Mouse (Mus musculus): ENCODE measurements around the gene Noxred1.
"Not testable (repeated sequence)": the region's sequence is repeated elsewhere in the genome, so short reads cannot be mapped to it uniquely, and the experiment has no call there.

The Noxred1 gene

DNA sequence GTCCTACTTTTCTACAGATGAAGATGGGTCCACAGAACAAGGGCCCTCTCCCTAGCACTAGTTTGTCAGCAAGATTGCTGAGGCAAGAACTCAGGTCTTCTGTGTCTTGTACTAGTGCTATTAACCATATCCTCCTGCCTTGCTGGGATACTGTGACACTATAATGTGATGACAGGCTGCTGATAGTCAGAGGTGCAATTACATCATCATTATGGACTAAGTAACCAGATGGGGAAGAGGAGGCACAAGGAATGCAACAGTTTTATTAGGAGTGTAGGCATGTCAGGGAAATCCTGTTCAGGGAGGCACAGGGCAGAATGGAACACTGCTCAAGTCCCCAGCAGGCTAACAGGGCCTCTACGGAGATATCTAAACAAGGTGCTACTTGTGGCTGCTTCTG lies at the start of gene Noxred1:
Gene Noxred1 (minus strand): TSS at position 101 of the 400 bp plus-strand sequence.
- no peak for DNase-seq (ENCODE audit: low read depth, low spot score)

DNA sequence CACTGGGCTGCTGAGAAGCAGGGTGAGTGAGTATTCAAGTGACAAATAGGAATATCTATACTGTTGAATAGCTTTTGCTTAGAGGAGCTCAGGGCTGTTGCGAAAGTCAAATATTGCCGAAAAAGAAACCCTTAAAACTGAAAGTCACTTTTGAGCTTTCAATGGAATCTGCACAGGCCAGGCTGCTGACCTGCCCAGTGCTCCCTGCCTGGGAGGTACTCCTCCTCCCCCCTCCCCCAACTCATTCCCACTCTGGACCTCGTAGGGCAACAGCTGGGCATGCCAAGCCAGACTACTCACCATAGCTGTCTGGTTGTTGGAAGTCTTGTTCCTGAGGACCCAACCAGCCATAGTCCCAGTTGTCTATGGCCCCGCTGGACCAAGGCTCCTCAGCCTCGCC lies 46.2 kb upstream of the Noxred1 start:
- DNase-seq (ENCODE audit: low read depth, low spot score): no peak

DNA sequence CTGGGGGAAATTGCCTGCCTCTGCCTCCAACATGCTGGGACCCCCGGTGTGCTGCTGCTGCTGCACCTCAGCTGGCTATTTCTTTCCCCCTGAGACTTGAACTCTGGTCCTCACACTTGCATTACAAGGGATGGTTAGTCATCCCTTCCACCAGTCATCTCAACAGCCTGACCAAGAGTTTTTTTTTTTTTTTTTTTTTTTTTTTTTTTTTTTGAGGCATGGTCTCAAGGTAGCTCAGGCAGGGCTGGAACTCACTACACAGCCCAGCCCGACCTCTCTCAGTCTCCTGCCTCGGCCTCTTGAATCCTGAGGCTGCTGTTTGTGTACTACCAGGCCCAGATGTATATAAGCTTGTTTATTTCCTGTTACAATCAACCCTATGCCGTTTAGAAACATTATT lies 45.7 kb upstream of the Noxred1 start:
- DNase-seq (ENCODE audit: low read depth, low spot score): no peak

DNA sequence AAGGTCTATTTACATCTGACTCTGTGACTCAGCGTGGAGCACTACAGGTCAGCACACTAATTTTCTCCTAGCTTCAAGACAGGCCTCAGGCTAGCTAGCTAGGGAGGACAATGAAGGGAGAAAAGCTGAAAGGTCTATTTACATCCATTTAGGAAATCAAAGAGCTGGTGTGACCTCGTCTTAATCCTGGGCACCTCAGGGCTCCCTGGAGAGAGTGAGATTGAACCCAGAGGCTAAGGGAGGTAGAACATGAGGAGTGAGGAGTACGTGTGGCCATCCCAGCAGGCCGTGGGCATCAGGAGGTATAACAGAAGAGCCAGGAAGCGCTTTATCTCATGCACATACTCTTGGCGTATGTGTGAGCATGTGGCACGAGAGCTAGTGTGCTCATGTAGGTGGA lies 45.2 kb upstream of the Noxred1 start:
- DNase-seq (ENCODE audit: low read depth, low spot score): no peak

DNA sequence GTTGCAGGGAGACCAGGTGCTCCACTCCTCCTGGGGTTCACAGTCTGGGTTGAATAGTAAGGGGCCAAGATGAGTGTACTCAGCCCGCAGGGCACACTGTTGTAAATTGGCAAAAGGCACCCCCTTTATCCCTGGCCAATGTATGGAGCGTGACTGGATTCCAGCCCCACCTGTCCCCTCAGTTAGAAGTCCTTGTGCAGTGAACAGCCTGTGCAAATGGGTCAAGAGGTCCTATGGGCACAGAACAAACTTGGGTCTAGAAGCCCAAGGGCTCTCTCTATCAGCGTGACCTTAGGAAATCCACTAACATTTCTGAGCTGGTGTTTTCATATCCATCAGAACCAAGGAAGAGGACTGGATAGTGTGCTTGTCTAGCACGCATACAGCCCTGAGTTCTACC lies 44.2 kb upstream of the Noxred1 start:
- DNase-seq (ENCODE audit: low read depth, low spot score): no peak

DNA sequence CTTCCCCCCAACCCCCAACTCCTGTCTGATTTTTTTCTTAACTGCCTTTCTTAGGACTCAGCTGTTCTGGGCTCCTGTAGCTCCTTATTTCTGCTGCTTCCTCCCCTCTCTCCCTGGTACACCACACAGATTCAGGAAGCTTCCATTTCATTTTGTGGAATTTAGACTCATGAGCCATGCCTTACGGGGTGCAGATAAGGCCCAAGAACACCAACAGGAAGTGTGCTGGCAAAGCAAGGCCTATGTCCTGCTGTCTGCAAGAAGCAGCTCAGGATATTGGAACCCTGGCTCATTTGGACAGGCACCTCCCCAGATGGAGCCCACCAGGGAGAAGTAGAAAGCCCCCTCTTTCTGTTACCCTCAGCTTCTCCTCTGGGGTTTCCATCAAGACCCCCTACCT lies 43.2 kb upstream of the Noxred1 start:
- no peak for DNase-seq (ENCODE audit: low read depth, low spot score)

DNA sequence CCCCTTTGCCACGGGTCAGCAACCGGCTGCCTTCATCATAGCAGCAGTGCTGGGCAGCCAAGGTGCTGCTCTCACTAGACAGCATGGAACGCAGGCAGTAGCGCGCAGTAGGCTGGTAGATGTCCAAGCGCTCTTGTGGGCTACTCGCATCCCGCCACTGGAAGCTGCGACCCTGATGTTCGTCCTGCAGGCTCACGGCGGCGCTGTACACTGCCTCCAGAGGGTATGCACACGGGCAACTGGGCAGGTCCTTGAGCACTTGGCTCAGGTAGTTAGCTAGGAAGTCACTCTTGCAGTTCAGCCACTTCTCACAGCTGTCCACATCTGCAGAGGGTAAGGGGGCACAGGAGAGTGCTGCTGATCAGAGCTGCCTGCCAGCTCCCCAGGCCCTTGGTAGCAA lies 41.3 kb upstream of the Noxred1 start:
- DNase-seq (ENCODE audit: low read depth, low spot score): no peak

DNA sequence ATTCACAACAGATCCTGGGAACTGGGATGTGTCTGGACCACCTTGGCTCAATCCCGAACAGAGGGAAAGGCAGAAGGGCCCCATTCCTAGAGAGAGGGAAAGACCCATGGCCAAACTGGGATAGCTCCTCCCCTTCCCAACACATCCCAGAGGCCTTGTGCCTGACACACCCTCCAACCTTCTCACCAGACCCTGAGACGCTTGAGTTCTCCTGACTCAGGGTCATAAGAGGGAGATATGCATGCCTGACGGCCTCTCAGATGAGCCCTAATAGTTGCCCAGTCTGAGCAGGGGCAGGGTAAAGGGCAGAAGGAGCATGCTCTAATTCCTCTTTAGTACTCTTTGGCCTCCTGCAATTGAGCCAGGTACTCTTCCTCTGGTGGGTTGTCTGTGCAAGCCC lies 40.8 kb upstream of the Noxred1 start:
- no peak for DNase-seq (ENCODE audit: low read depth, low spot score)

DNA sequence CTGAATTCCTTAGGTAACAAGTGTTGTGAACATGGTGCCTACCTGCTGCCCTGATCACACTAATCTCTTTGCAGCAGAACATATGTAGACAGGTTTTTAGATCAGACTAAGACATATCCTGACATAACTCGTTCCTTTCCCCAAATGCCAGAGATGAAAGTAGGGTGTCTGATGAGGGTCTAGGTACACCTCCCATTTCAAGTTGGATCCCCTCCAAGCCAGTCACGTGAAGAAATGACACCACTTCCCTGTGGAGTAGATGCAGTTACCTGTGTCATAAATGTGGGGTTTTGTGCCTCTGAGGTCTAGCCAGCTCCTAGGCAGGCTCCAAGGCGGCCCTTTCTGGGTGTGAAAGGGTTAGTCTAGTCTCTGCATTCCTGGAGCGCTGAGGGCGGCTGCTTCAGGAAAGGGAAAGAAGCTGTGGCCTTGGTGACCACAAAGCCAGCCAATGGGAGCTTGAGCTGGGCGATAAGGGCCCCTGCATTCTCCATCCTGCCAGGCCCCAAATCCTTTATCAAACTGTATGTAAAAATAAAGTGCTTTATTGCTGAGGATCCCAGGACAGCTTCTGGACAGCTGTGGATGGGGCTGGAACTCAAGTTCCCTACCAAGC lies 39.7 kb upstream of the Noxred1 start:
- no peak for DNase-seq (ENCODE audit: low read depth, low spot score)

DNA sequence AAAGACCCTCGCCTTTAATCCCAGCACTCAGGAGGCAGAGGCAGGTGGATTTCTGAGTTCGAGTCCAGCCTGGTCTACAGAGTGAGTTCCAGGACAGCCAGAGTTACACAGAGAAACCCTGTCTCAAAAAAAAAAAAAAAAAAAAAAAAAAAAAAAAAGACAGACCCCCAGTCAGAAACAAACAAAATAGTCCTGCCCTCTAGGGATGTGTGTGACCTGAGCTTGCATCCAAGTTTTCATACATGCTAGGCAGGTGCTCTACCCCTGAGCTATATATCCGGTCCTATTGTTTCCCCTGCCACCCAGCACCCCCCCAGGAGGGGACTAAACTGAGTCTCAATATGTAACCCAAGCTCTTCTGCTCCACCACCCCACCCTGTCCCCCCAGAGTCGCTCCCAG lies 38.7 kb upstream of the Noxred1 start:
- not testable (repeated sequence) for DNase-seq (ENCODE audit: low read depth, low spot score)

DNA sequence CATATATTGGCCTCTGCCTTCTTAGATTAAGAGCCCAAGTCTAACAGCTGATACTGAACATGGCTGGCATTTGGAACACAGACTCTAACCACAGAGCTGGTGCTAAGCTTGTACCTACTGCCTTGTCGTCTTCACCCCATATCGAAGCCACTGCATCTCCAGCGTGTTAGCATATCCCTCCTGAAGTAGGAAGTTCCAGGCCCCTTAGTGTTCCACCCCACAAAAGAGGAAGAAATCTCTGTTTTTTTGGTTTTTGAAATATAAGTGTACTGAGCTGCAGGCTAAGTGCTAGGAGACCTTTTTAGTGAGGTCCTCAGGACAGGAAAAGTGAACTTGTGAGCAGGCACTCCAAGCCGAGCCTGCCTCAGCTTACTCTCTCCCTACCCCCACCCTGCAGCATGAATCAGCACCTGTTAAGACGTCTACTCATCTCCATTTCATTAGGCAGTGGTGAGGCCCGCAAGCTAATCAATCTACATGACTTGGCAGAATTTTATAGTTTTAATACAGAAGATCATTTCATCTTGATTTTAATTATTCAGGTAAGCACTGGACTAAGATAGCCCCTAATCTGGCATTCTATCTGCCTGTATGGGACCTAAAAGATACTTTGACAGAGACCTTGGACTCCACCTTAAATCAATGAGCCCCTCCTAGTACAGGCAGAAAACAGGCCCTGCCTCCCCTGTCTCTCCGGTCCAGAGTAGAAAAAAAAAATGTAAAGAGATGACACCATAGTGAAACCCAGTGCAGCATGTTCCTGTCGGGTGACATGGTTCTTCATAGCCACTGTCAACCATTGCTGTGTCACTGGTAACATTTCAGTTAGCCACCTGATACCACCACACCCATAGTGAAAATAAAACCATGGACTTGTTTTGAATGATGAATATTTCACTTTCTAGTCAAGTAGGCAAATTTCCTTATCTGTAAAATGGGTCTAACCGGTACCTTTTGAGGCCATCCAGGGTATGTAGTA lies 36.6 kb upstream of the Noxred1 start:
- no peak for DNase-seq (ENCODE audit: low read depth, low spot score)

DNA sequence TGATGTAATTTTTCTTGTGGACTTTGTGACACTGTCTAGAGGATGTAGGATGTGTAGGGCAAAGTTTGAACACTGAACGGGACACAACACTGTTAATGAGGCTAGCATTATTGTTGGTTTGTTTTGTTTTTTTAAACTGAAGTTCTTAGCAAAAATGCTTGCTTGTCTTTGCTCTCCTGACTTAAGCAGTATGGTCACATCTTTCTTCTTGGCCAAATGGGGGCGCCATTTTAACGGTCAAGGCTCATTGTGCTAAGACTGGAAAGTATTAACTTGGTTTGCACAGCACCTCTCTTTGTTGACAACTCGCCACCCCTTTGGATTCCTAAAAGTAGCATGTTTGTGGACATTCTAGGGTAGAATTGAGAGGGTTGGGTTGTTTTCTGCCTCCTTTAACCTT lies 29.1 kb upstream of the Noxred1 start:
- no peak for DNase-seq (ENCODE audit: low read depth, low spot score)

DNA sequence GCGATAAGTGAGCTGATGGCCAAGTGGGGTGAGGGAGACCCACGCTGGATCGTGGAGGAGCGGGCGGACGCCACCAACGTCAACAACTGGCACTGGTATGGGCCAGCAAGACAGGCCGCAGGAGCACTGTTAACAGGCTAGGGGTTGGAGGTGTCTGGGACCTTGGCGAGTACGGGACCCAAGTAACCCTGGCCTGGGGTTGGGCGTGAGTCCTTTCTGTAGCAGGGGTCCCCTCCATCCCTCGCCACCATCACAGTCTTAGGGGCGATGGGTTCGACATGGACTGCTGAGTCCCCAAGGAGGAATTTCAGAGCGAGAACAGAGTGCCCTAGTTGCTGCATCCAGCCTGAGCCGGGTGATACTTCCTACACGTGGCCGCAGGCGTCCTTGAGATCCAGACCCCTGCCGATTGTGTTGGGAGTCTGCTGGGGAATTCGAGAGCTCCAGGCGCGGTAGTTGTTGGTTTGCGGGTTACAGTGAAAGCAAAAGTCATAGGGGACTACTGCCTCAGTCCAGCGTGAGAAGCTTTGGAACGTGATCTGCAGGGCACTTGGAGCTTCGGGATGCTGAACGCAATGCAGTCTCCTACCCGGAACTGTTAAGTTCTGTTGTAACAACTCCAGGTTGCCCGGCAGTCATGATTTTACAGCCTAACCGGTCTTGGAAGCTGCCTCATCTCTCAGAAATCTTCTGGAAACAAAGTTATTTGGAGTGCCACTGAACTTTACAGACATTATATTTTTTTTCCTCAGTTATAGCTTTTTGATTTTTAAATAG lies 28.5 kb upstream of the Noxred1 start:
- no peak for DNase-seq (ENCODE audit: low read depth, low spot score)

DNA sequence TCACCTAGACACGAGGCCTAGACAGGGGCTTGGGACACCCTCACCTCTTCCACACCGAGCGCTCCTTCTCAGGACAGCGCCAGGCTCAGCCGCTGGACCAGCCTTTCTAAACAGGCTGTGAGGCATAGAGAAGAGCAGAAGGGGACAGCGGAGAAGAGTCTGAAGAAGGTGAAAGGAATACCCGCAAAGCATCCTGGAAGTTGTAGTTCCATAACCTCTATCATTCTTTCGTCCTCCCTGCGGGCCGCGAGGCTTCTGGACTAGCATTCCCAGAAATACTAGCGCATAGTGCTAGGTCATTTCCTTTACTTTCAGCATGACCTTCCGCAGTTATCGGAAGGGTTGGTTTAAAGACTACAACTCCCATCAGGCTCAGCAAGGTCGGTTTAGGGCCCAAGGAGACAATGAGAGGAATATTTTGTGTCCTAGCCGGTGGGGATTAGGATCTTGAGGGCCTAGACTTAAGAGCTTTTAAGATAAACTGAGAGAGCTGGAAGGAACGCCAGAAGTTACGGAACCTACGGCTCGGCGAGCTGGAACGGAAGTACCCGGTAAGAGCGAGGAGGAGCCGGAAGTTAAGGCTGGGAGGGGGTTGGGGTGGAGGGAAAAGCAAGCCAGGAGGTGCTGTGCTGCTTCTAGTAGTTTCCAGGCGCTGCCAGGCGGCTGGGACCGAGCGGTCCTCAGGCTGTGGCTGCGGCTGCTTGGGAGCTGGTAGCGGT lies 27.7 kb upstream of the Noxred1 start, which contains the start of the genes Vipas39 and Ahsa1:
Gene Vipas39 (minus strand): TSS at position 149 of the 719 bp plus-strand sequence.
Gene Ahsa1 (plus strand): TSS at position 372 of the 719 bp plus-strand sequence.
- DNase-seq (ENCODE audit: low read depth, low spot score): peak; percentile 91

DNA sequence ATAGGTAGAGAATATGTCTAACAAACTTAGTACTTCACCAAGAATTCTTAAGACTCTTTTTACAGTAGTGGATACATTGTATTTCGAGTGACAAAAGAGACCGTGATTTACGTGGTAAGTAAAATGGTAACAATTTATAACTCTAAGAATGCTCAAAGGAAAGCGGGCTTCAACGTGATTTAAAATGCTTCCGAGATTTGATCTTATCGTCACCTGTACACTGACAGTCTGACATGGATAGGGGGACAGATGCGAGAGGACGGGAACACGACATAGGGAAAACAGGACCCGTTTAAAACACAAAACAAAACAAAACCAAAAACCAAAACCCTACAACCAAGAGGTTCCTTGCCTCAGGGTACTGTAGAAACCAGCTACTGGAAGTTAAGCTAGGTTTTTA lies 26.9 kb upstream of the Noxred1 start:
- DNase-seq (ENCODE audit: low read depth, low spot score): no peak

DNA sequence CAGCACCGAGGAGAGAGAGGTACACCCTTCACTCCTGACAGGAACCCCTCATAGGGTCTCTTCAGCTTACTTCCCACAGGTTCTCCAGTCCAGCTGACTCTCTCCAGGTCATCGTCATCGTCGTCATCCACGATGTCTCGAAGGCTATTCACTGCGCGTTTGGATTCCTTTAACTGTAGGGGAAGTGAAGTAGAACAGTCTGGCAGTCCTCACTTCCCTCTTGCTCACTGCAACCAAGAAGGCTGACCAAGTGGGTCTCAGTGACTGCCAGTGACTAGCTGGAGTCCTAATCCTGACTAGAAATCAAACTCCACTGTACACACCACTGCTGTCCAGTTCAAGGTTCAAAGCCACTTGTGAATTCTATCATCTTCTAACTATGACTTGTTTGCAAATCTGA lies 22.0 kb upstream of the Noxred1 start:
- DNase-seq (ENCODE audit: low read depth, low spot score): no peak

DNA sequence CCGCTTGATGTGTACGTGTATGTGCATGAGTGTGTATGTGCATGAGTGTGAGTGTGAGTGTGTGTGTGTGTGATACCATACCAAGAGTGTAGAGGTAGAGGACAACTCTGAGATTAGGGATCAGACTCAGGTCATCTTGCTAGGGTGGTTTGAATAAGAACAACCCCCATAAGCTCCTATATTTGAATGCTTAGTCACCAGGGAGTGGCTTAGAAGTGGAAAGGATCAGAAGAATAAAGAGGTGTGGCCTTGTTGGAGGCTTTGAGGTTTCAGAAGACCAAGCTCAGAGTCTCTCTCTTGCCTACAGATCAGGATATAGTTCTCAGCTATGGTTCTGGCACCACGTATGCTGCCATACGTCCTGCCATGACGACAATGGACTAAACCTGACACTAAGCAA lies 18.1 kb upstream of the Noxred1 start:
- no peak for DNase-seq (ENCODE audit: low read depth, low spot score)

DNA sequence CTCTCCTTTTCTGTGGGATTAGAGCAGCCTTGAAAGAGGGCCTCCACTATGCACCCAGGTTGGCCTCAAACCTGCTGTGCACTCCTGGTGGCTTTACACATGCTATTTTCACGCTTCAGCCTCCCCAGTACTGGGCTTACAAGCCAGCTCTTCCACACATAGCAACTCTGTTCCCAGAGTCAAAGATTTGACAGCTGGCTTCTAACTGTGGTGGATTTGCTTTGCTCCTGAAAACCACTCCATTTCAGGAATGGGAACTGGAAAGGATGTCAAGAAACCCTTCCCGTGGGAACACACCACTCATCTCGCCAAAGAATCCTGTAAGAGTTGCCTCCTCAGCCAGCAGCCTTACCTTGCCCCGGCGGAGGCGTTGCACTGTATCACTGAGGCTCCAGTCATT lies 15.3 kb upstream of the Noxred1 start:
- no peak for DNase-seq (ENCODE audit: low read depth, low spot score)

DNA sequence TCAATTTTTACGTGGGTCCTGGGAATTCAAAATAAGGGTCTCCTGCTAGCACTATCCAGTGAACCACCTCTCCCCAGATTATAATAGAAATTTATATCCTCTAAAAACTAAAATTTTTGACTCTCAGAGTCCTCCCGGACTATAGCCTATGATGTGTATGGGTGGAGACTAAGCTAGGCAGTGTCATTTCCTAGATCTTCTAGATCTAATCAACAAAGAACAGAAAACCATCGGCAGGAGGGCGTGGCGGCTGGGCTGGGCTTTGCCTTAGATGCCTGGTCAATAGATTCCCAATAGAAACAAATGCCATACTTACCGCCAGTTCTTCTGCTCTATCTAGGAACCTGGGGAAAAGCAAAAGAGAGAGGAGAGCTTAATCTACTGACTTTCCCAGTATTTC lies 11.6 kb upstream of the Noxred1 start:
- DNase-seq (ENCODE audit: low read depth, low spot score): no peak

DNA sequence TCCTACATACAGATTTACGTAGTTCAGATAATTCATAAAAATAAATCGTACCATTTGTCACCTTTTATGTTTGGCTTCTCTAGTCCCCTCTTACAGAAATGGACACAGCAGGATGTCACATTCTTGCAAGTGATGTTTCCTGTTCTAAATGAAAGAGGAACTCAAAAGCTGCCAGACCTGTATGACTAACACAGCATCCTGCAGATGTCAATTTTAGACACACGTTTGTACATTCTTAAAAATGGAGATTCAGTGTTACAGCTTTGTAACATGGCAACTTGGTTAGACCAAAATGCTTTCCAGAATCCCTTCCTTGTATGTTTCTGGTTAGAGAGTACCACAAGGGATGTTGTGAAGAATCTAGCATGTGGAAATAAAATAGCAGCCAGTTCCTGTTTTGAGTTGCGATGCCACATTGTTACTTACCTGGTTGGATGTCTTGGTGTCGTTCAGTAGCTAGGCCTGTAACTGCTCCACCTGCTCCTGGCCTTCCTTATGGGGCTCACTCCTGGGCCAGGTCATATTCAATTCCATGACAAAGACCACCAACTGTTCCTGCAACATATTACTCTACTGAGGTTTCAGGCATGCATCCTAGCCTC lies 1.5 kb downstream of the Noxred1 start:
- no peak for DNase-seq (ENCODE audit: low read depth, low spot score)

DNA sequence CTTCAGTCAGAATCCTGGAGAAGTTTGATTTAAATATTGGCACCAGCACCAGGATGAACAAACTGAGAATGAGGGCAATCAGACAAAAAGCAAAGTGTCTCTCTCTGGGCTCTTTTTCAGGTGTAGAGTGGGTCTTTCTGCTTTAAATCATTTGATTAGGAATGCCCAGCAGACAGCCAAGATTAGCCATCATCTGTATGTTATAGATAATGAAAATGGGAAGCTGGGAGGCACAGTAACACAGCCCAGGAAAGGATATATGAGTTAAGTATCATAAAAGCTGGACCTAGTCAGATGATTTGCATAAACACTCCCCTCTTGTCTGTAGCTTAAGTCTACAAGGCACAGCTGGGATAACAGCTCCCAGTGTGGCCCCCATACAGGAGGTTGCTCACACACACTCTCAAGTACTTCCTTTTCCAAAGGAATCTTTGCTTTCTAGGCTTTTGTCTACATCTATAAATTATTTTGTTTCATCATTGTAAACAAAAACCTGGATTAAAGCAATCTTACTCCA lies 8.1 kb downstream of the Noxred1 start:
- DNase-seq (ENCODE audit: low read depth, low spot score): no peak

Measured in retina, postnatal 7 days (tissue).